Mouse (Mus musculus) megakaryocyte, embryonic 14.5 days (primary cell): ENCODE data around the gene Cnksr3.

Experiments used
- FLI1 ChIP-seq: IDR thresholded peaks from 2 replicates; pipeline ENCODE4 v1.6.1; 2012; ENCODE audit warnings: low read length, inconsistent platforms, mixed read lengths
- GATA1 ChIP-seq: IDR thresholded peaks from 3 replicates; pipeline ENCODE4 v1.6.1; 2012; ENCODE audit warnings: mixed read lengths, low read length, inconsistent platforms, borderline replicate concordance

GRCm38 (mm10) chr10:7126287-7126686, 85.8 kb downstream of the Cnksr3 start:
- TF ChIP-seq FLI1 (no peak), GATA1 (no peak)
